Mouse (Mus musculus) bone marrow macrophage, adult 2 months (primary cell): ENCODE measurements around the gene Cd5. TPM values are rescaled to one million over a fixed set of nuclear protein-coding genes. Genes with fewer than 3 reads are reported as not detected.
A peak's percentile ranks its signal among the peaks of the same experiment; 100 is the strongest.

Source experiments
- H3K27ac ChIP-seq: 2 replicates; pipeline ENCODE4 v1.5.1; 2012; ENCODE audit warnings: low read depth, low read length; ENCODE audit not compliant: insufficient read depth
- H3K4me1 ChIP-seq: 2 replicates; pipeline ENCODE4 v1.6.1; 2012; ENCODE audit warnings: low read length; ENCODE audit not compliant: control insufficient read depth, insufficient read depth
- H3K4me3 ChIP-seq: 2 replicates; pipeline ENCODE4 v1.5.1; 2012; ENCODE audit warnings: mild to moderate bottlenecking, low read length, moderate library complexity; ENCODE audit not compliant: insufficient read depth
- CTCF ChIP-seq: IDR thresholded peaks from 2 replicates; pipeline ENCODE4 v1.5.1; 2012; ENCODE audit warnings: low read depth, mild to moderate bottlenecking, low read length, moderate library complexity
- POLR2A ChIP-seq: IDR thresholded peaks from 2 replicates; pipeline ENCODE4 v1.6.1; 2012; ENCODE audit warnings: mild to moderate bottlenecking, low read depth, low read length, borderline replicate concordance
- polyA plus RNA-seq: library from polyadenylated mRNA; stranded (reverse); fragments of >200 nt; gene quantifications from 2 replicates; pipeline ENCODE4 v1.2.4, GENCODE M21; 2012; ENCODE audit not compliant: missing spikeins, insufficient read depth, insufficient read length

Cd5 gene
- not detected in 2 replicates for polyA plus RNA-seq

GRCm38 (mm10) chr19:10738811-10739210, at the start of gene Cd5:
Gene Cd5, minus strand, starts transcription at chr19:10739002.
- H3K27ac ChIP-seq = peak within 1 kb of the TSS; percentile 33

DNA sequence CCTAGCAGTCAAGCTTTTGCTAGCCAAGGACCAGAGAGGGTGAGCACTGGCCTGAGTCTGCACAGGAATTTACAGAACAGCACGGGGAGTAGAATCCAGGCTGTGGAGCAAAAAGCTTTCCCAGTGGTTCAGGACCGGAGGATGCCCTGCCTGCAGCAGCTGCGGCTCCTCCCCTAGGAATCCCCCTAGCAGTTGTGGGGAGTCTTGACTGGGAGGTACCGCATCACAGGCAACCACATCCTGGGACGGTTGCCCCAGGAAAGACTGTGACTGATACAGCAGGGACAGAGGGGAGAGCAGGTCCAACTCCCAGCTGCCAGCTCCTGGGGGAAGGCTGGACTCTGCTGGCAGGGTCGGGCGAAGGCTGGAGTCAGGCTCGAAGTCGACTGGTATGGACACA, 49.4 kb upstream of the Cd5 start:
- Histone ChIP-seq H3K4me3 (no peak overlapping the region), H3K27ac (no peak overlapping the region), H3K4me1 (peaks cover 31% of the 10 kb centered on the region)
- no peak for TF ChIP-seq CTCF
- no peak for TF ChIP-seq POLR2A

More at GRCm38 (mm10) chr19:10738811-10739210, at the start of gene Cd5:
- Histone ChIP-seq H3K4me3 (no peak within 1 kb of the TSS), H3K4me1 (peaks cover 43% of the 10 kb centered on the region)
- no peak for TF ChIP-seq CTCF
- no peak for TF ChIP-seq POLR2A

GRCm38 (mm10) chr19:10787406-10787805, 48.6 kb upstream of the Cd5 start:
- H3K27ac ChIP-seq = no peak overlapping the region
- peaks cover 39% of the 10 kb centered on the region for H3K4me1 ChIP-seq
- no peak for TF ChIP-seq POLR2A
- TF ChIP-seq CTCF = no peak
- H3K4me3 ChIP-seq = no peak overlapping the region

DNA sequence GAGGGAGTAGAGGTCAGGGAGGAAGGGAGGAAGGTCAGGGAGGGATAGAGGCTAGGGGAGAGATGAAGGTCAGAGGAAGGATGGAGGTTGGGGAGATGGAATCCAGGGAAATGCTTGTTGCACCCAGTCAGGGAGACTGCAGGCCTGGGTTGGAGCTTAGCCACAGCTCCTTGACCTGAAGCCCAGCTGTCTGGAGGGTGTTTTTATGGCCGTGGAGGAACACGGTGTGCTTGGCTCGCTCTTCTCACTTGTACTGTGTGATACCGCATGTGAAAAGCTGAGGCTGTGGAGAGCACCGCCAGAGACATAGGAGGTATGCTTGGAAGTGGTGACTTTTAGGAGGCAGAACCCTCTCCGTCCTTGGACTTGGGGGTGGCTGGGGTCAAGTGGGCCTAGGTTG, 48.0 kb upstream of the Cd5 start:
- no peak overlapping the region for H3K27ac ChIP-seq
- no peak overlapping the region for H3K4me3 ChIP-seq
- TF ChIP-seq POLR2A (no peak), CTCF (no peak)
- peaks cover 46% of the 10 kb centered on the region for H3K4me1 ChIP-seq

DNA sequence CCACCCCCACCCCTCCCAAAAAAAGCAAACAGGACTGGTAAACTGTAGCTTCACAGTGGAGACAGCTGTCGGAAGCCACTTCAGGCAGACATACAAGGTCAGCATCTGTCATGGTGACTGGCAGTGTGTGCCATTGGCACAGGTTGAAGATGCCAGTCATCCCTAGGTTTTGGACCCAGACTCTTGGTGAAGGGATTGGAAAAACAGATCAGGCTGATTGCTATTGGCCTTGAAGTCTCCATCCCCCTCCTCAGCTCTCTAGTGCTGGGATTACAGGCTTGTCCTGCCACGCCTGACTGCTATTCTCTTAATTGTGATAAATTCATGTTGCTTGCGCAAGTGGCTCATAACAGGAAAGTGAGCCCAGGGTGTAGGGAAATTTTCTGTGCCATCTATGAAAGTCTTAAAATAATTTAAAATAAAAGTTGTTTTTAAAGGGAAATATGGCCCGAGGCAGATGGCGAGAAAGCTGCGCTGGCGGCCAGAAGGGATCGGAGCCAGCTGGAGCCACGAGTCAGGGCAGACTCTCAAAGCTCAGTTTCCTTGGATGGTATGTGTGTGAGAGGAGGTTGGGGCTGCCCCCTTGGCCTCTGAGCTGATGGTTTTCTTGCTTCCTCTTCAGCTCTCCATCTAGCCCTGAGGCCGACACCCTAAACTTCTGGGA, 46.1 kb upstream of the Cd5 start:
- H3K27ac ChIP-seq = no peak overlapping the region
- H3K4me3 ChIP-seq = no peak overlapping the region
- no peak for TF ChIP-seq CTCF
- peaks cover 50% of the 10 kb centered on the region for H3K4me1 ChIP-seq

GRCm38 (mm10) chr19:10784061-10784460, 45.3 kb upstream of the Cd5 start:
- TF ChIP-seq CTCF (no peak), POLR2A (no peak)
- Histone ChIP-seq H3K4me3 (no peak overlapping the region), H3K4me1 (peaks cover 47% of the 10 kb centered on the region), H3K27ac (no peak overlapping the region)

DNA sequence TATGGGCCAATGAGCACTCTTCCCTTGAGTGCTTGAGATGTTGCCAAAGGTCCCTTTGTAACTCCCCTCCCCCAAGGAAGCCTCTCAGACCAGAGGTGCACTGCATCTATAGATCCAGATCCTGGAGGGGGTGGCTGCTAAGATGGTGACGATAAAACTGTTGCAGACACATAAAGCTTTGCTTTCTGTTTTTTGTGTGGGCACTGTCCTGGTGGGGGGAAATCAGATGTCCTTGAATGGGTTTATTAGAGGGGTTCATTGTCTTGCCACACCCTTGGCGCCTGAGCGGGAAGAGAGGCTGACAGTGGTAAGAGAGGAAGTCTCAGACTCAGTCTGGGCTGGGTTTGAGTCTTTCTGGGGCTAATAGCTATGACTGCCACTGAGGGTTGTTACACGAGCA, 44.4 kb upstream of the Cd5 start:
- Histone ChIP-seq H3K4me3 (no peak overlapping the region), H3K27ac (no peak overlapping the region), H3K4me1 (peaks cover 47% of the 10 kb centered on the region)
- no peak for TF ChIP-seq POLR2A
- no peak for TF ChIP-seq CTCF

GRCm38 (mm10) chr19:10781641-10782040, 42.8 kb upstream of the Cd5 start:
- Histone ChIP-seq H3K4me1 (peaks cover 47% of the 10 kb centered on the region), H3K4me3 (no peak overlapping the region), H3K27ac (peak overlapping the region; percentile 39)
- TF ChIP-seq POLR2A (no peak), CTCF (no peak)

DNA sequence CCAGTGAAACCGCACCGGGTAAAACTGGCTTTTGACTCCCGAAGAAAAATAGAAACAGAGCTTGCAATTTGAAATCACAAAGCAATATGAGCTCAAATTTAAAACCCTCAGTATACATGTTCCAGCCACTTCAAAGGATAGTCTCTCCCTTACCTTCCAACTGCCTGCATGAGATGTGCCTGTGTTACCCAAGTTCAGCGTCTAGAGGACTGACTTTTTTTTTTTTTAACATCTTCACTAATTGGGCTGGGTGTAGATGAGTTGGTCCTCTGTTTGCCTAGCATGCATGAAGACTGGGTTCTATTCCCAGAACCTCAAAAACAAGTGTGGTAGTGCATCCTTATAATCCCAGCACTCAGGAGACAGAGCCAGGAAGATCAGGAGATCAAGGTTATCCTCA, 38.1 kb upstream of the Cd5 start:
- no peak overlapping the region for H3K4me3 ChIP-seq
- TF ChIP-seq CTCF = no peak
- TF ChIP-seq POLR2A = no peak
- H3K4me1 ChIP-seq = peaks cover 13% of the 10 kb centered on the region
- no peak overlapping the region for H3K27ac ChIP-seq

- Histone ChIP-seq H3K4me3 (no peak overlapping the region), H3K4me1 (no peaks in the 10 kb centered on the region)
These were observed 35.3 kb upstream of the Cd5 start for GRCm38 (mm10) chr19:10774141-10774540.

More at GRCm38 (mm10) chr19:10774141-10774540, 35.3 kb upstream of the Cd5 start:
- TF ChIP-seq POLR2A = no peak
- no peak for TF ChIP-seq CTCF
- H3K27ac ChIP-seq = no peak overlapping the region
